Mouse (Mus musculus) kidney, adult 2 months (tissue): Measurements from ENCODE around the gene Lrrc38. TPM values are rescaled to one million over a fixed set of nuclear protein-coding genes. Genes with fewer than 3 reads are reported as not detected.
"Not testable (repeated sequence)": the region's sequence is repeated elsewhere in the genome, so short reads cannot be mapped to it uniquely, and the experiment has no call there.

Experiments used
- DNase-seq: peaks from one replicate; pipeline ENCODE4 v3.0.0; 2021
- H3K27ac ChIP-seq: fragments of 200-500 bp; 2 replicates; pipeline ENCODE4 v1.5.1; 2012; ENCODE audit warnings: low read depth, low read length, control low read depth, inconsistent platforms; ENCODE audit not compliant: insufficient read depth
- H3K27me3 ChIP-seq: fragments of 200-500 bp; replicated peaks from 2 replicates; pipeline ENCODE4 v1.6.1; 2012; ENCODE audit warnings: mild to moderate bottlenecking, moderate library complexity, low read length, inconsistent platforms; ENCODE audit not compliant: control insufficient read depth, insufficient read depth
- H3K36me3 ChIP-seq: fragments of 200-500 bp; 2 replicates; pipeline ENCODE4 v1.6.1; 2012; ENCODE audit warnings: mild to moderate bottlenecking, moderate library complexity, low read length, inconsistent platforms; ENCODE audit not compliant: control insufficient read depth, insufficient read depth
- H3K4me1 ChIP-seq: fragments of 200-500 bp; 2 replicates; pipeline ENCODE4 v1.6.1; 2011; ENCODE audit warnings: low read length; ENCODE audit not compliant: control insufficient read depth, insufficient read depth
- H3K4me3 ChIP-seq: fragments of 200-500 bp; 2 replicates; pipeline ENCODE4 v1.5.1; 2011; ENCODE audit warnings: mild to moderate bottlenecking, low read depth, low read length, control low read depth; ENCODE audit not compliant: insufficient read depth
- CTCF ChIP-seq: fragments of 200-500 bp; conservative IDR thresholded peaks from 2 replicates; pipeline ENCODE4 v1.5.1; 2011; ENCODE audit warnings: low read depth, mild to moderate bottlenecking, control low read depth, low read length, moderate library complexity, mixed read lengths; ENCODE audit not compliant: insufficient read depth, insufficient read length
- POLR2A ChIP-seq: fragments of 200-500 bp; IDR thresholded peaks from one replicate; pipeline ENCODE4 v1.6.1; 2011; ENCODE audit warnings: low read depth, low read length, control low read depth
- WGBS: fragments of 180-500 bp; shearing (Covaris S2); methylation state at CpG from one replicate; pipeline ENCODE4 v1.1.7; 2018; 5-methylcytosine and 5-hydroxymethylcytosine counted together
- polyA plus RNA-seq: library from polyadenylated mRNA; depleted of rRNA; stranded (reverse); fragments of >200 nt; gene quantifications from 2 replicates; pipeline ENCODE4 v1.2.3, GENCODE M21; 2012

Lrrc38 gene
- polyA plus RNA-seq, 1 experiment = 0.06 TPM

DNA sequence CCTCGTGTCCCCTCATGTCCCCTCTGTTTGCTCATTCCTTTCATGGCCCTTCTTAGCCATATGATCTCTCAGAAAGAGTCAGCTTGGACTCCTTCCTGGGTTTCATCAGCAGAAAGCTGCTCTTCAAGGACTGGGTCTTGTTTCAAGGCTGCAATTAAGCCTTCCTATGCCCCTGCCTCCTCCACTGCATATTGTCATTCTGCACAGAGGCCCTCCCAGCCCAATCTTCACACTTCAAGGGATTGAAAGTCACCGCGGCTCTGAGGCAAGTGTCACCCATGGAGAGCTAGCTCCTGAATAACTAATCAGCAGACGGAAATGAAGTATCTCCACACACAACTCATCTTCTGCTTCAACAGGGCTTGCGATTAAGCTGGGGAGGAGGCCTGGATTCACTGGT, 15.4 kb upstream of the Lrrc38 start:
- no peaks in the 10 kb centered on the region for H3K36me3 ChIP-seq
- TF ChIP-seq POLR2A (no peak), CTCF (no peak)
- H3K27ac ChIP-seq = no peak overlapping the region
- no peaks in the 10 kb centered on the region for H3K27me3 ChIP-seq
- H3K4me1 ChIP-seq = no peaks in the 10 kb centered on the region
- no peak overlapping the region for H3K4me3 ChIP-seq
- no peak for DNase-seq
- 20% methylated on average over 5 of the region's 5 CpGs for WGBS

DNA sequence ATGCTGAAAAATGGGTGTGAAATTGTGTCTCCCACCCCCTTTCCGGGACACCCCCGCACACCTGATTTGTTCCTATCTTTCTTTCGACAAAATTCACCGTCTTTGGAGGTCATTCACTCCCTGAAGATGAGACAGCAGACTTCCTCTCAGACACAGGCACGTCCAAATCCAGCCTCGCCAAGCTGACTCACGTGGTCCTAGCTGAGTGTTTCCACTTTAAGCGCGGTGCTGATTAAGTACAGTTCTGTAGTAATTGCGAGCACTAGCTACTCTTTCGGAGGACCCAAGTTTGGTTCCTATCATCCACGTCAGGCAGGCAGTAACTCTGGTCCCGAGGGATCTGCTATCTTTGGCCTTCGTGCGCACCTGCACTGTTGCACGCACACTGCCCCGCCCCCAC, 14.6 kb upstream of the Lrrc38 start:
- no peak for DNase-seq
- no peak for TF ChIP-seq CTCF
- Histone ChIP-seq H3K27ac (no peak overlapping the region), H3K36me3 (no peaks in the 10 kb centered on the region), H3K4me3 (no peak overlapping the region), H3K27me3 (no peaks in the 10 kb centered on the region), H3K4me1 (no peaks in the 10 kb centered on the region)
- WGBS = 80% methylated on average over 17 of the region's 17 CpGs

- H3K27me3 ChIP-seq = no peaks in the 10 kb centered on the region
- H3K27ac ChIP-seq = no peak overlapping the region
- TF ChIP-seq CTCF (no peak), POLR2A (no peak)
- H3K36me3 ChIP-seq = no peaks in the 10 kb centered on the region
- no peaks in the 10 kb centered on the region for H3K4me1 ChIP-seq
- WGBS = 45% methylated on average over 2 of the region's 2 CpGs
- no peak for DNase-seq
- H3K4me3 ChIP-seq = no peak overlapping the region
Observed at GRCm38 (mm10) chr4:143336096-143336495, 13.5 kb upstream of the Lrrc38 start.

DNA sequence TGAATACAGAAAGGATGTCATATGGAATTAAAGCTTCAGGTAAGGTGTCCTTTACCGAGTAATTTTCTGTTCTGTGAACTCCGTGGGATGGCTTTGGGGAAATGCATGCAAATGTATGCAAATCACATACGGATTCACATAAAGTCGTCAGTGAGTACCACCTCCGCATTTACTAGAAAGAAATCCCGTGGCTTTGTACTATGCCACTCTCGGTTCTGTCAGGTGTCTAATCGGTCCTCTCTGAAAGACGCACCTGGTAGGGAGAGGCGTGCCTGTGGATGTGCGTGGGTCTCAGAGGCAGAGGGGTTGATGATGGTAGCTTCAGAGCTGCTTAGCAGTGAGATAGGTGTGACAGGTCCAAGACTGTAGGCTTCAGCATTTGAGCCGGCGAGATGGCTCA, 9.7 kb upstream of the Lrrc38 start:
- Histone ChIP-seq H3K4me3 (no peak overlapping the region), H3K4me1 (no peaks in the 10 kb centered on the region), H3K36me3 (no peaks in the 10 kb centered on the region), H3K27me3 (no peaks in the 10 kb centered on the region), H3K27ac (no peak overlapping the region)
- 90% methylated on average over 13 of the region's 13 CpGs for WGBS
- TF ChIP-seq POLR2A (no peak), CTCF (no peak)
- no peak for DNase-seq

DNA sequence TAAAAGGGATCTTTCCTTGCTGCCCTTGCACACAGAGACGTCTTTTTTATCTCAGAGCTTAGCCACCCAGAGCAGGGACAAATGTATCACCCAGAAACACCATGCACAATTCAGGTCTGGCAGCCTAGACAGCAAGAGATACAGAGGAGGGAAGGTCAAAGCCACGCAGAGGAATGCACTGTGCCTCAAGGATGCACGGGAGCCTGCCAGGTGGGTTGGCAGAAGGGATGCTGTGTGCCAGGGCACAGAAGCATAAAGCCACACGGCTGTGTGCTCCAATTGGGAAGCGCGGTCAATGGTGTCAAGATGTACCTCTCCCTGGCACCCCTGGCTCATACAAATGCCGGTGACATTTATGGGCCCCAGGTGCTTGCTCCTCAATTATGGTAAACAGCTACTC, 8.1 kb upstream of the Lrrc38 start:
- H3K4me3 ChIP-seq = no peak overlapping the region
- no peaks in the 10 kb centered on the region for H3K4me1 ChIP-seq
- no peak overlapping the region for H3K27ac ChIP-seq
- TF ChIP-seq POLR2A (no peak), CTCF (no peak)
- no peaks in the 10 kb centered on the region for H3K27me3 ChIP-seq
- DNase-seq = no peak
- 78% methylated on average over 7 of the region's 7 CpGs for WGBS
- H3K36me3 ChIP-seq = no peaks in the 10 kb centered on the region

DNA sequence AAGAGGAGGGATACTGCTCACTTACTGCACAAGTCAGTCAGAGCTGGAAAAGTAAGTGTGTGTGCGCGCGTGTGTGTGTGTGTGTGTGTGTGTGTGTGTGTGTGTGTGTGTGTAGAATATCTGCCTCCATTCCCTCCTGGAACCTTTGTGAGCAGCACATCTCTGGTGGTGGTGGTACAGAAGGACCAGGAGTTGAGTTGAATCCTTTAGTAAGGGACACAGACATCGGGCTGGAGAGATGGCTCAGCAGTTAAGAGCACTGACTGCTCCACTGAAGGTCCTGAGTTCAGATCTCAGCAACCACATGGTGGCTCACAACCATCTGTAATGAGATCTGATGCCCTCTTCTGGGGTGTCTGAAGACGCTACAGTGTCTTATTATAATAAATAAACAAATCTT, 4.1 kb upstream of the Lrrc38 start:
- H3K27ac ChIP-seq, H3K4me3 ChIP-seq, H3K4me1 ChIP-seq, DNase-seq, H3K27me3 ChIP-seq, H3K36me3 ChIP-seq: not testable (repeated sequence)
- 86% methylated on average over 5 of the region's 5 CpGs for whole genome bisulfite sequencing

DNA sequence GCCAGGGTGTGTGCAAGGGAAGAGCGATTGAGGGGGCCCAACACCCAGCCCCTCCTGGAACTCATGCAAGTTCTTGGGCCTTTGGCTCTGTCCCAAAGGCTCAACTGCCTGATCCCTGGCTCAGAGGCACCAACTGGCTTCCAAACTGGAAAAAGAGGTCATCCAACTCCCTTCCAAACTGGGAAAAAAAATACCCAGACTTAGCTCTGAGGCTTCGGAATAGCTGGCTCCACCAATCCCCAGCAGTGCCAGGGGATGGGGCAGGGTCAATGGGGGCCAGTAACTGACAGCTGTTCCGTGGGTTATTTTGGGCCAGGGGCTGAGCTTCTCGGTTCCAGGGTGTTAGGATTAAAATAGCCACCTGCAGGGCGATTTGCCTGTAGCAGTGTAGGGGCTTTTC, 879 bp upstream of the Lrrc38 start:
- WGBS = 44% methylated on average over 5 of the region's 5 CpGs
- no peak for TF ChIP-seq POLR2A
- no peak for TF ChIP-seq CTCF
- no peak for DNase-seq
- no peaks in the 10 kb centered on the region for H3K27me3 ChIP-seq
- H3K27ac ChIP-seq = no peak overlapping the region
- H3K36me3 ChIP-seq = no peaks in the 10 kb centered on the region
- no peak overlapping the region for H3K4me3 ChIP-seq
- H3K4me1 ChIP-seq = no peaks in the 10 kb centered on the region
